Mouse (Mus musculus): ENCODE data around the gene Dus4l. TPM values are rescaled to one million over a fixed set of nuclear protein-coding genes. Genes with fewer than 3 reads are reported as not detected.

Gene Dus4l
- polyA plus RNA-seq (2016; fragmentation: Nextera tagmentation; extraction: Ambion mirVana): 9.6 and 10.5 TPM in 2 replicates

GRCm38 (mm10) chr12:31654197-31654964 lies at the start of gene Dus4l, which contains the start of gene Cog5:
TSS of gene Dus4l (minus strand) at chr12:31654826.
TSS of gene Cog5 (plus strand) at chr12:31654869.
- H3K27ac ChIP-seq: peak within 1 kb of the TSS; percentile 84
- peaks cover 4% of the 10 kb centered on the region; the same call in 1 of the 2 replicates for H3K36me3 ChIP-seq
- peaks cover 6% of the 10 kb centered on the region; the same call in 1 of the 2 replicates for H3K4me1 ChIP-seq
- H3K9ac ChIP-seq: peak within 1 kb of the TSS; percentile 66
- H3K4me2 ChIP-seq (replicated peaks): peak within 1 kb of the TSS; percentile 57
- ATAC-seq (ENCODE audit: insufficient number of reproducible peaks, insufficient read depth, low FRiP score, low TSS enrichment): peak; percentile 94
- no peaks in the 10 kb centered on the region for H3K27me3 ChIP-seq
- peak within 1 kb of the TSS; percentile 85 for H3K4me3 ChIP-seq
- H3K9me3 ChIP-seq: no peaks in the 10 kb centered on the region
- under 1% methylated on average over 47 of the region's 47 CpGs for WGBS

DNA sequence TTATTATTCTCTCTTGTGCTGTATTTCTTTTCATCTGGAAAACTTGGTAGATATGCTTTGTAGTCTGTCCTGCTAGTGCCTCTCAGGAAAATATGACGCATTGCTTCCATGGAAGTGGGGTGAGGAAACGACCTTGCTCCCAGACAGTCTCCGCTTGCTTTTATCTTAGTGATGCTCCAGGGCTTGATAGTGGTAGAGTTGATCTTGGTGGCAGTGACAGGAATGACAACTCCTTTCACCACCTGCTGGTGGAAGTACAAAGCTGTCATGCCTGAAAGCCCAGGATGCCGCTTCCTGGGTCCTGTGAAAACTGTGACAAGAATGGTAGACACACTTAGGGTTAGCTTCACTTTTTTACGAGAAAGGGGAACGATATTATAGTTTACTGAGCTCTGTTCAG lies 49.3 kb upstream of the Dus4l start:
- Histone ChIP-seq H3K4me3 (no peak overlapping the region), H3K9me3 (no peaks in the 10 kb centered on the region), H3K27me3 (no peaks in the 10 kb centered on the region), H3K4me1 (no peaks in the 10 kb centered on the region; the same call in 1 of the 2 replicates), H3K4me2 (replicated peaks) (no peak overlapping the region), H3K27ac (no peak overlapping the region), H3K9ac (no peak overlapping the region), H3K36me3 (no peaks in the 10 kb centered on the region)
- ATAC-seq (ENCODE audit: insufficient number of reproducible peaks, insufficient read depth, low FRiP score, low TSS enrichment): no peak
- 76% methylated on average over 6 of the region's 6 CpGs for WGBS

DNA sequence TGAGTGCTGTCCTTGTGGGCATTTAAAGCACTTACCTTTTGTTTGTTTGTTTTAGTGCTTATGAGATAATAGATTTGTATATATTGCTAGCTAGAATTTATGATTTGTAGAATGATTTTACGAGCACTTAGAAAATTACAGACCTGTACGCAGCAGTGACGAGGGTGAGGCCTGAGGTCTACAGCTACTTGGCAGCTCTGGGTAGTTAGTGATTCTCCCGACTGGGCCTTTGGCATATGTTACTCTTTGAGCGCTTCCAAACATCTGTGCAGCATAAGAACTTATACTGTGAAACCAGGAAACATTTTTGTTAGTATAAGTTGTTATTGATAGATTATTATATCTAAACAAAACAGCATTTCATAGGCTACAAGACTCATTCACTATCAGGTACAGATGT lies 46.8 kb upstream of the Dus4l start:
- Histone ChIP-seq H3K36me3 (0 out of 2 replicates have a peak, but pooled peaks cover 7% of the 10 kb centered on the region), H3K27ac (no peak overlapping the region), H3K27me3 (no peaks in the 10 kb centered on the region), H3K4me2 (replicated peaks) (no peak overlapping the region), H3K4me1 (no peaks in the 10 kb centered on the region), H3K9me3 (peaks cover 7% of the 10 kb centered on the region; the same call in 1 of the 2 replicates), H3K4me3 (no peak overlapping the region), H3K9ac (no peak overlapping the region)
- no peak for ATAC-seq (ENCODE audit: insufficient number of reproducible peaks, insufficient read depth, low FRiP score, low TSS enrichment)
- WGBS: 77% methylated on average over 5 of the region's 5 CpGs

- no peaks in the 10 kb centered on the region for H3K4me1 ChIP-seq
- no peak overlapping the region for H3K27ac ChIP-seq
- no peak overlapping the region for H3K4me3 ChIP-seq
- H3K9me3 ChIP-seq: peaks cover 7% of the 10 kb centered on the region; the same call in 1 of the 2 replicates
- 42% methylated on average over 5 of the region's 5 CpGs for WGBS
- H3K36me3 ChIP-seq: 0 out of 2 replicates have a peak, but pooled peaks cover 7% of the 10 kb centered on the region
- H3K27me3 ChIP-seq: no peaks in the 10 kb centered on the region
- H3K4me2 ChIP-seq (replicated peaks): no peak overlapping the region
- no peak for ATAC-seq (ENCODE audit: insufficient number of reproducible peaks, insufficient read depth, low FRiP score, low TSS enrichment)
- no peak overlapping the region for H3K9ac ChIP-seq
Measured at GRCm38 (mm10) chr12:31700623-31701347, 46.2 kb upstream of the Dus4l start.

DNA sequence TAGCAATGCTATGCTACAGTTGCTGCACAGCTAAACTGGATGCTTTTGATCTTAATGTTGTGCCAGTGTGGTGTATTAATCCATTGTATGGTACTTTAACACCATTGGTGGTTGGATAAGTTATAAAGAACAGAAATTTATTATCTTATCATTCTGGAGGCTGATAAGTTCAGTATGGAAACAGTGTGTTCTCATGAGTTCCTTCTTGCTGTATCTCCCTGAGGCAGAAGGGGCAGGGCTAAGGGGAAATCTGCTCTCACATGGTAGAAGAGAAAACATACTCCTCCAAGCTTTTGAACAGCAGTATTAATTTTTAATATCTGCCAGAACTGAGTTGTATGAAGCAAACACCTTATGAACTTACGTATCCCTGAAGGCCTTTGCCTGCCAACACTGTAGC lies 38.7 kb upstream of the Dus4l start:
- Histone ChIP-seq H3K9me3 (peaks cover 7% of the 10 kb centered on the region; the same call in 1 of the 2 replicates), H3K27ac (no peak overlapping the region), H3K4me3 (no peak overlapping the region), H3K4me2 (replicated peaks) (no peak overlapping the region), H3K27me3 (no peaks in the 10 kb centered on the region), H3K9ac (no peak overlapping the region), H3K4me1 (no peaks in the 10 kb centered on the region), H3K36me3 (0 out of 2 replicates have a peak, but pooled peaks cover 7% of the 10 kb centered on the region)
- WGBS: 82% methylated on average over 1 of the region's 1 CpGs
- no peak for ATAC-seq (ENCODE audit: insufficient number of reproducible peaks, insufficient read depth, low FRiP score, low TSS enrichment)

DNA sequence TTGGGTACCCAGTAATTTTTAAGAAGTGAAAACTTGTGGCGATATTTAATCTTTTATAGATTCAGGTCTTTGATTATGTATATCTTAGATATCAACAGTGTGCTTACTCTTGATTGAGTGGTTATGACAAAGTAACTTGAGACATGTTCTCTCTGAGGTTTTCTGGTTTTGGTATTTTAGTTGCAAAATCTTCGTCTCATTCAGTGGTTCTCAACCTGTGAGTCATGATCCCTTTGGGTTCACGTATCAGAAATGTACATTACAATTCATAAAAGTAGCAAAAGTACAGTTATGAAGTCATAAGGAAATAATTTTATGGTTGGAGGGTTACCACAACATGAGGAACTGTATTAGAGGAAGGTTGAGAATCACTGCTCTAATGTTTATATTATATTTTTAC lies 32.1 kb upstream of the Dus4l start:
- Histone ChIP-seq H3K9ac (no peak overlapping the region), H3K4me2 (replicated peaks) (no peak overlapping the region), H3K4me3 (no peak overlapping the region), H3K27me3 (no peaks in the 10 kb centered on the region), H3K36me3 (no peaks in the 10 kb centered on the region), H3K9me3 (no peaks in the 10 kb centered on the region), H3K4me1 (no peaks in the 10 kb centered on the region), H3K27ac (no peak overlapping the region)
- no peak for ATAC-seq (ENCODE audit: insufficient number of reproducible peaks, insufficient read depth, low FRiP score, low TSS enrichment)
- 72% methylated on average over 3 of the region's 3 CpGs for WGBS

GRCm38 (mm10) chr12:31667187-31667586 lies 12.6 kb upstream of the Dus4l start:
- no peaks in the 10 kb centered on the region for H3K9me3 ChIP-seq
- no peak overlapping the region for H3K4me3 ChIP-seq
- H3K27ac ChIP-seq: no peak overlapping the region
- no peak for ATAC-seq (ENCODE audit: insufficient number of reproducible peaks, insufficient read depth, low FRiP score, low TSS enrichment)
- no peaks in the 10 kb centered on the region for H3K27me3 ChIP-seq
- no peak overlapping the region for H3K4me2 ChIP-seq (replicated peaks)
- no peak overlapping the region for H3K9ac ChIP-seq
- H3K4me1 ChIP-seq: no peaks in the 10 kb centered on the region
- H3K36me3 ChIP-seq: peaks cover 48% of the 10 kb centered on the region
- 53% methylated on average over 3 of the region's 3 CpGs for WGBS

DNA sequence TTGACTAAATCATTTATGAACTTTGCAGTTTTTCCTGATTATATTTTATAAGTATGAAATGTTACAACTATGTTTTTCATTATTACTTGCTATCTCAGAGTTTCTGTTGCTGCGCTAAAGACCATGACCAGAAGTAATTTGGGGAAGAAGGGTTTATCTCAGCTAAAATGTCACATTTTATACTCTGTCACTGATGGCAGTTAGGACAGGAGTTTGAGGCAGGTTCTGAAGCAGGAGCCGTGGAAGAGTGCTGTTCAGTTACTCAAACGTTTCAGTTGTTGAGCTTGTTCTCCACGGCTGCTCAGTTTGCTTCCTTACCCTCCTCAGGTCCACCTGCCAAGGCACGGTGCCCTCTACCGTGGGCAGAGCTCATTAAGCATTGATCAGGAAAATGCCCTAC lies 11.4 kb upstream of the Dus4l start:
- Histone ChIP-seq H3K36me3 (peaks cover 48% of the 10 kb centered on the region), H3K4me1 (no peaks in the 10 kb centered on the region), H3K27me3 (no peaks in the 10 kb centered on the region), H3K4me2 (replicated peaks) (no peak overlapping the region), H3K27ac (no peak overlapping the region), H3K9me3 (no peaks in the 10 kb centered on the region), H3K4me3 (no peak overlapping the region), H3K9ac (no peak overlapping the region)
- WGBS: 49% methylated on average over 6 of the region's 6 CpGs
- ATAC-seq (ENCODE audit: insufficient number of reproducible peaks, insufficient read depth, low FRiP score, low TSS enrichment): no peak

- WGBS: 91% methylated on average over 2 of the region's 2 CpGs
- Histone ChIP-seq H3K36me3 (no peaks in the 10 kb centered on the region), H3K27ac (no peak overlapping the region), H3K4me2 (replicated peaks) (no peak overlapping the region), H3K9me3 (no peaks in the 10 kb centered on the region), H3K4me1 (peaks cover 6% of the 10 kb centered on the region; the same call in 1 of the 2 replicates), H3K9ac (no peak overlapping the region), H3K27me3 (no peaks in the 10 kb centered on the region), H3K4me3 (no peak overlapping the region)
- no peak for ATAC-seq (ENCODE audit: insufficient number of reproducible peaks, insufficient read depth, low FRiP score, low TSS enrichment)
Measured at GRCm38 (mm10) chr12:31656841-31657240, 2.2 kb upstream of the Dus4l start.

DNA sequence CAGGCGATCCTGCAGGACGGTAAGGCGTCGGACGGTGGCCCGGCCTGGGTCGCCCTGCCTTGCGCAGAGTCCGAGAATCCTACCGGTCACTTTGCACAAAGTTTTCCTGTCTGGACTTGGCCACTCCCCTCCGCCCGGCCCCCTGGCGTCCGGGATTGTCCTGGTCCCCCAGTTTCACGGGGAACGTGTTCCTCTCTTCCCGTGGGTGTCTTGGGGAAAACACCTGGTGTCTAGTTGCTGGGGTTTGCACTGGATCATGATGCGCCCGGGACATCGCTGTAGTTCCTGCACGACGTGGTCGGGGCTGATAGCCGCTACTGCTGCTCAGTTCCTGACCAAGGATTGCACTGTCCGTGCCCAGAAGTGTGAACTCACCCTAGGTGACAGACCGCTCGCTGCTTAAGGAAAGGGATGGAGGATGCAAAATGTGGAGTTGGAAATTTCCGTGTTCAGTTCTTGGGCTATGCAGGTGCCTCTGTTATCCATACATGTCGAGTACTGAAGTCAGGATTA lies 395 bp upstream of the Dus4l start:
- peaks cover 6% of the 10 kb centered on the region; the same call in 1 of the 2 replicates for H3K4me1 ChIP-seq
- peak overlapping the region; percentile 66 for H3K9ac ChIP-seq
- no peaks in the 10 kb centered on the region for H3K27me3 ChIP-seq
- under 1% methylated on average over 29 of the region's 29 CpGs for WGBS
- no peaks in the 10 kb centered on the region for H3K9me3 ChIP-seq
- peak; percentile 73; the same call in 1 of the 2 replicates for ATAC-seq (ENCODE audit: insufficient number of reproducible peaks, insufficient read depth, low FRiP score, low TSS enrichment)
- peak overlapping the region; percentile 84; the same call in 1 of the 2 replicates for H3K27ac ChIP-seq
- H3K4me2 ChIP-seq (replicated peaks): peak overlapping the region; percentile 57
- peak overlapping the region; percentile 85 for H3K4me3 ChIP-seq
- H3K36me3 ChIP-seq: no peaks in the 10 kb centered on the region

- no peaks in the 10 kb centered on the region for H3K9me3 ChIP-seq
- H3K4me3 ChIP-seq: no peak overlapping the region
- H3K4me2 ChIP-seq (replicated peaks): peak overlapping the region; percentile 57
- 80% methylated on average over 5 of the region's 5 CpGs for WGBS
- no peaks in the 10 kb centered on the region for H3K27me3 ChIP-seq
- peaks cover 6% of the 10 kb centered on the region; the same call in 1 of the 2 replicates for H3K4me1 ChIP-seq
- H3K27ac ChIP-seq: no peak overlapping the region
- peaks cover 4% of the 10 kb centered on the region; the same call in 1 of the 2 replicates for H3K36me3 ChIP-seq
- no peak overlapping the region for H3K9ac ChIP-seq
- ATAC-seq (ENCODE audit: insufficient number of reproducible peaks, insufficient read depth, low FRiP score, low TSS enrichment): no peak
Measured at GRCm38 (mm10) chr12:31653611-31654010, 1.0 kb downstream of the Dus4l start.
